Mouse (Mus musculus): Measurements from ENCODE around the gene Tmem79.
"Not testable (repeated sequence)": the region's sequence is repeated elsewhere in the genome, so short reads cannot be mapped to it uniquely, and the experiment has no call there.

The Tmem79 gene

GRCm38 (mm10) chr3:88336058-88337013, at the start of gene Tmem79, which contains the start of gene Smg5:
Tmem79 (minus strand) TSS chr3:88336148.
Smg5 (plus strand) TSS chr3:88336260.
- peak; percentile 98 for DNase-seq

- no peak for DNase-seq
Observed at GRCm38 (mm10) chr3:88384364-88384763, 48.4 kb upstream of the Tmem79 start, which contains the start of gene Bglap. Bglap (minus strand) TSS chr3:88384464.

GRCm38 (mm10) chr3:88382383-88382782, 46.4 kb upstream of the Tmem79 start:
- not testable (repeated sequence) for DNase-seq

GRCm38 (mm10) chr3:88381389-88382315, 45.7 kb upstream of the Tmem79 start:
- not testable (repeated sequence) for DNase-seq

GRCm38 (mm10) chr3:88378599-88378998, 42.7 kb upstream of the Tmem79 start, which contains the start of gene Bglap2:
Bglap2 (minus strand) TSS chr3:88378699.
- not testable (repeated sequence) for DNase-seq

- not testable (repeated sequence) for DNase-seq
Observed at GRCm38 (mm10) chr3:88376644-88377043, 40.7 kb upstream of the Tmem79 start.

GRCm38 (mm10) chr3:88375750-88376626, 40.0 kb upstream of the Tmem79 start:
- not testable (repeated sequence) for DNase-seq

- DNase-seq = not testable (repeated sequence)
Observed at GRCm38 (mm10) chr3:88372643-88373042, 36.7 kb upstream of the Tmem79 start, which contains the start of gene Bglap3. Bglap3 (minus strand) TSS chr3:88372743.

GRCm38 (mm10) chr3:88368511-88368910, 32.6 kb upstream of the Tmem79 start:
- DNase-seq = not testable (repeated sequence)

GRCm38 (mm10) chr3:88367517-88367916, 31.6 kb upstream of the Tmem79 start:
- not testable (repeated sequence) for DNase-seq

GRCm38 (mm10) chr3:88366830-88367428, 31.0 kb upstream of the Tmem79 start:
- peak; percentile 36 for DNase-seq

- no peak for DNase-seq
Observed at GRCm38 (mm10) chr3:88365705-88366361, 29.9 kb upstream of the Tmem79 start.

GRCm38 (mm10) chr3:88364337-88364736, 28.4 kb upstream of the Tmem79 start, which contains the start of gene Paqr6:
Paqr6 (plus strand) TSS chr3:88364584.
- DNase-seq = peak; percentile 79

- no peak for DNase-seq
Observed at GRCm38 (mm10) chr3:88363700-88364099, 27.8 kb upstream of the Tmem79 start.

GRCm38 (mm10) chr3:88361612-88362313, 25.8 kb upstream of the Tmem79 start:
- DNase-seq = no peak

- no peak for DNase-seq
Observed at GRCm38 (mm10) chr3:88361096-88361495, 25.1 kb upstream of the Tmem79 start.

GRCm38 (mm10) chr3:88359989-88360388, 24.0 kb upstream of the Tmem79 start:
- no peak for DNase-seq

GRCm38 (mm10) chr3:88359584-88359983, 23.6 kb upstream of the Tmem79 start:
- DNase-seq = no peak

GRCm38 (mm10) chr3:88354396-88355165, 18.6 kb upstream of the Tmem79 start:
- peak; percentile 30 for DNase-seq
